27 mouse cellular contexts compared by ENCODE assay signal in the genomic region with DNA sequence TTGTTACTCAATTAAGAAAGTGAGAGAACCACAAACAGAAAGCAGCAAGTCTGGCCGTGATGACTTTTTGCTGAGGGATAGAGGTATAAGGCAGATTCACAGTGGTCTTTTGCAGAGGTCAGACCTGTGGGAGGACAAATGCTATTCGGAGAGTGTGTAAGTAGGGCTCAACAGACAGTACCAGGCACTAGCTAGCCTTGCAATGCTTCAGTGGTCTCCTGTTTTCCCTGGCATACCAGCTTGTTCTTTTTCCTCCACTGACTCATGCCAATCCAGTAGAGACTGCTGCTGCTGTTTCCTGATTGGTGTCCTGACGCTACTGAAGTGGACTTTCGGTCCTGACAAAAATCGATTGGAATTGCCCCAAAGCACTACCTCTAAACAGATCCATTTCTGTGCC.
DNase-seq lines count a peak whose midpoint lies in the region; ATAC-seq and TF ChIP-seq lines count a peak whose summit lies in the region.
"Had no signal": no experiment of that assay in that cellular context is flagged by ENCODE, and none has a peak within 500 bp of the region (broad histone marks: within the 10 kb centered on the region; RNA-seq: fewer than 3 reads in every experiment).

No protein-coding gene starts in this region.

- no peak overlapping the region for H3K4me3 ChIP-seq in kidney, embryonic 15.5 days (replicated peaks)
- no peak overlapping the region for H3K4me3 ChIP-seq in kidney, postnatal 0 days (replicated peaks; ENCODE audit: low read depth, low read length)
- no peak overlapping the region for H3K4me3 ChIP-seq in kidney, adult 2 months (ENCODE audit: insufficient read depth, low read depth, low read length)
- H3K4me3 ChIP-seq: embryonic facial prominence, embryonic 13.5 days; embryonic facial prominence, embryonic 15.5 days; erythroblast, embryonic 14.5 days; forebrain, embryonic 10.5 days; forebrain, embryonic 12.5 days had no signal

- no peak overlapping the region for H3K9ac ChIP-seq in kidney, embryonic 15.5 days
- H3K9ac ChIP-seq in kidney, postnatal 0 days (ENCODE audit: low read depth, low read length): no peak overlapping the region
- H3K9ac ChIP-seq: embryonic facial prominence, embryonic 13.5 days; embryonic facial prominence, embryonic 15.5 days; forebrain, embryonic 12.5 days had no signal

- DNase-seq in kidney, postnatal 4 days: no peak
- DNase-seq in kidney, postnatal 0 days (ENCODE audit: low spot score): peak; percentile 8
- DNase-seq in kidney, adult 2 months: no peak
- peak; percentile 24 for DNase-seq in Patski (ENCODE audit: low read depth, low spot score)
- no peak for DNase-seq in right cerebral cortex, postnatal 4 days
- DNase-seq: adrenal gland, adult 2 months; adrenal gland, postnatal 10 days; adrenal gland, postnatal 25 days; B cell, adult 2 months; cerebellum, adult 11 months; cerebellum, adult 18-20 months; cerebellum, adult 8-10 months; cerebellum, adult 9-11 months; cerebellum, postnatal 14 days; cerebellum, postnatal 36 days; embryo, embryonic 11 days had no signal

- H3K27me3 ChIP-seq in kidney, embryonic 15.5 days: no peaks in the 10 kb centered on the region
- no peaks in the 10 kb centered on the region for H3K27me3 ChIP-seq in kidney, postnatal 0 days (ENCODE audit: insufficient read depth, low read length)
- no peaks in the 10 kb centered on the region for H3K27me3 ChIP-seq in kidney, adult 2 months (replicated peaks; ENCODE audit: control insufficient read depth, insufficient read depth, low read length)
- no peaks in the 10 kb centered on the region for H3K27me3 ChIP-seq in Patski
- H3K27me3 ChIP-seq: CH12.LX; embryonic facial prominence, embryonic 13.5 days; embryonic facial prominence, embryonic 15.5 days; forebrain, embryonic 12.5 days had no signal

- in situ Hi-C loops in Patski (cut with MboI; ENCODE audit: low pct_unique_long_range_greater_than_20kb): no loop called here

- no peaks in the 10 kb centered on the region for H3K9me3 ChIP-seq in kidney, embryonic 15.5 days (replicated peaks)
- no peaks in the 10 kb centered on the region for H3K9me3 ChIP-seq in kidney, postnatal 0 days (replicated peaks; ENCODE audit: low read length)
- H3K9me3 ChIP-seq: embryonic facial prominence, embryonic 13.5 days; embryonic facial prominence, embryonic 15.5 days; forebrain, embryonic 10.5 days; forebrain, embryonic 12.5 days had no signal

- no peak for TF ChIP-seq POLR2A in kidney, adult 2 months (IDR thresholded peaks at IDR 0.05; ENCODE audit: low read depth, low read length)

- WGBS in kidney, embryonic 15.5 days: 67% methylated on average over 5 of the region's 5 CpGs
- 74% methylated on average over 5 of the region's 5 CpGs for WGBS in kidney, postnatal 0 days
- WGBS in kidney, adult 2 months: 56% methylated on average over 5 of the region's 5 CpGs

- H3K4me1 ChIP-seq in kidney, embryonic 15.5 days: no peaks in the 10 kb centered on the region
- no peaks in the 10 kb centered on the region for H3K4me1 ChIP-seq in kidney, postnatal 0 days (replicated peaks; ENCODE audit: insufficient read depth, low read length)
- no peaks in the 10 kb centered on the region for H3K4me1 ChIP-seq in kidney, adult 2 months (ENCODE audit: control insufficient read depth, insufficient read depth, low read length)
- H3K4me1 ChIP-seq: embryonic facial prominence, embryonic 13.5 days; embryonic facial prominence, embryonic 15.5 days; forebrain, embryonic 10.5 days; forebrain, embryonic 12.5 days had no signal

- H3K27ac ChIP-seq in kidney, embryonic 15.5 days: no peak overlapping the region
- H3K27ac ChIP-seq in kidney, postnatal 0 days: no peak overlapping the region
- H3K27ac ChIP-seq in kidney, adult 2 months (ENCODE audit: insufficient read depth, low read depth, low read length): no peak overlapping the region
- H3K27ac ChIP-seq: embryonic facial prominence, embryonic 13.5 days; embryonic facial prominence, embryonic 15.5 days; forebrain, embryonic 10.5 days; forebrain, embryonic 12.5 days had no signal

- H3K36me3 ChIP-seq in kidney, embryonic 15.5 days: no peaks in the 10 kb centered on the region
- H3K36me3 ChIP-seq in kidney, postnatal 0 days (ENCODE audit: insufficient read depth, low read length): no peaks in the 10 kb centered on the region
- H3K36me3 ChIP-seq in kidney, adult 2 months (ENCODE audit: control insufficient read depth, insufficient read depth, low read length): no peaks in the 10 kb centered on the region
- H3K36me3 ChIP-seq: embryonic facial prominence, embryonic 13.5 days; embryonic facial prominence, embryonic 15.5 days; forebrain, embryonic 10.5 days; forebrain, embryonic 12.5 days; G1E had no signal

- CTCF ChIA-PET in Patski (lab: Charles Lee): interaction anchor here (0.7 to 1.2 kb wide), 2 partner anchors 17 to 28 kb away, joined by 3 read pairs; no protein-coding TSS in a partner anchor

- H3K4me2 ChIP-seq in kidney, embryonic 15.5 days: no peak overlapping the region
- H3K4me2 ChIP-seq in kidney, postnatal 0 days (ENCODE audit: low read length): no peak overlapping the region
- H3K4me2 ChIP-seq: embryonic facial prominence, embryonic 13.5 days; embryonic facial prominence, embryonic 15.5 days; forebrain, embryonic 12.5 days had no signal

- POLR2A ChIA-PET in Patski (lab: Charles Lee): no interaction called here

- 0 out of 2 replicates have a peak, but pooled peaks have one; percentile 56 for ATAC-seq in kidney, embryonic 15.5 days (replicated peaks; ENCODE audit: low FRiP score)
- ATAC-seq in kidney, postnatal 0 days (replicated peaks; ENCODE audit: low FRiP score, low read depth): no peak
- ATAC-seq in Patski: peak; percentile 100
- ATAC-seq: CD4-positive, CD25-positive, alpha-beta regulatory T cell, adult 4 months; forebrain, embryonic 14.5 days; forebrain, embryonic 16.5 days had no signal

- no peak for TF ChIP-seq CTCF in kidney, postnatal 0 days (IDR thresholded peaks at IDR 0.05; ENCODE audit: low read depth)
- TF ChIP-seq CTCF in kidney, adult 2 months (conservative IDR thresholded peaks at IDR 0.05; ENCODE audit: insufficient read depth, insufficient read length, low read depth, low read length): no peak
- TF ChIP-seq CTCF in Patski (IDR thresholded peaks at IDR 0.05): no peak

Comparison
In these comparisons a context has a peak if more than half of its experiments do, and no peak if none do; other contexts are left out.
1. DNase-seq: peak in kidney, postnatal 0 days (single experiment) and Patski (single experiment); none in kidney, postnatal 4 days (0 of 2), kidney, adult 2 months (single experiment) and right cerebral cortex, postnatal 4 days (single experiment).